Mouse (Mus musculus) splenic B cell, adult 2 months (primary cell): ENCODE data around the gene Il1rl2.
A peak's percentile ranks its signal among the peaks of the same experiment; 100 is the strongest.

Experiments used
- DNase-seq: peaks from one replicate; pipeline ENCODE4 v3.0.0-alpha.2; 2011; ENCODE audit warnings: low read depth, low spot score
- H3K27me3 ChIP-seq: 2 replicates; pipeline ENCODE4 v1.6.1; 2012; ENCODE audit warnings: mild to moderate bottlenecking, low read length, moderate library complexity, mixed read lengths; ENCODE audit not compliant: control insufficient read depth, poor library complexity, insufficient read depth, severe bottlenecking
- H3K36me3 ChIP-seq: 2 replicates; pipeline ENCODE4 v1.6.1; 2012; ENCODE audit warnings: mild to moderate bottlenecking, low read length, moderate library complexity, mixed read lengths; ENCODE audit not compliant: control insufficient read depth, poor library complexity, insufficient read depth, severe bottlenecking

Il1rl2 gene

GRCm38 (mm10) chr1:40352904-40353286, 28.5 kb downstream of the Il1rl2 start:
- DNase-seq: no peak
- H3K36me3 ChIP-seq: no peaks in the 10 kb centered on the region
- H3K27me3 ChIP-seq: no peaks in the 10 kb centered on the region; the same call in 1 of the 2 replicates

DNA sequence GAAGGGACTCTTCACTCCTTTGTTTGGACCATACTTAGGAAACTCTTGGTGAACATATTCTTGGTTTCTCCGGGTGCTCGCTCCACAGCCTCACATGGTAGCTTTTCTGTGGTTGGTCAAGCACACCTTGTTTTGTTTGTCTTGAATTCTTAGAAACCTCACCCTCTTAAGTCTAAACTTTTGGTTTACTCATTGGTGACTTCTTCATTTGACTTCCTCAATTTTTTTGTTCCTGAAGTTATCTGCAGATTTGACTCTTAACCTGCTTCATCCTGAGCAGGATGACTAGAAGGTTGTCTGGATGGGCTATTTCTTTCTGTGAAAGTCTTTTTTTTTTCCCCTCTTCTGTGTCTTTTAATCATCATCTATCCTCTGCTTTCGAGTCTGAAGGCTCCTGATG, 30.3 kb downstream of the Il1rl2 start:
- DNase-seq: peak; percentile 4
- H3K27me3 ChIP-seq: no peaks in the 10 kb centered on the region; the same call in 1 of the 2 replicates
- no peaks in the 10 kb centered on the region for H3K36me3 ChIP-seq

- DNase-seq: no peak
- no peaks in the 10 kb centered on the region; the same call in 1 of the 2 replicates for H3K27me3 ChIP-seq
These were observed 31.0 kb downstream of the Il1rl2 start for GRCm38 (mm10) chr1:40355431-40355843.

DNA sequence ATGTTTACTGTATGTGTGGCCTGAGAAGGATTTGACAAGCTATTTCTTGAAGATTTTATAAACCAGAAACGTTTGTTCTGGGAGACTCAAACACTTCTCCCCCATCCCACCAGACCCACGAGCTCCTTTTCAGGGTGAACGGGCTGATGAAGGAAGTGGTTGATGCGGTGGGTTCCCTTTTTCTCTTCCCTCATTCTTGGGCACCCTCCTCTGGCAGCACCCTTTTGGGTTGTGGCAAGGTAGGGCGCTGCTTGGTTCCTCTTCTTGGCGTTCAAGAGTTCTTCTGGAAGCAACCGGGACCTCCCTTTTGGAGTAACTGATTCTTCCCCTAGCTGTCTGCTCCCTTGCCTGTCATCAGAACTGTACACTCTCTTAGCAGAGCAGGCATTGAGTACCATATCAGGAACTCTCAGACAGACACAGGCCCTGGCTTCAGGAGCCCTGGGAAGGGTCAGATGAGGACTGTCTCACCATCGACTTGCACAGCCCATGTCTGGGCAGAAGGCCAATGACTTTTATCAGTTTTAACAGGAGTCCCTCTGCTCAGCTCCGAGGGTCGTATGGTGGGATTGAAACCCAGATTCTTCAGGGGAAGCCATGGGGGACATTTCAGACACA, 31.6 kb downstream of the Il1rl2 start:
- no peaks in the 10 kb centered on the region; the same call in 1 of the 2 replicates for H3K27me3 ChIP-seq
- peak; percentile 40 for DNase-seq

More at GRCm38 (mm10) chr1:40355431-40355843, 31.0 kb downstream of the Il1rl2 start:
- H3K36me3 ChIP-seq: no peaks in the 10 kb centered on the region

GRCm38 (mm10) chr1:40357921-40358320, 33.5 kb downstream of the Il1rl2 start:
- no peaks in the 10 kb centered on the region; the same call in 1 of the 2 replicates for H3K27me3 ChIP-seq
- no peaks in the 10 kb centered on the region for H3K36me3 ChIP-seq
- DNase-seq: no peak

More for the DNA sequence above, 31.6 kb downstream of the Il1rl2 start:
- no peaks in the 10 kb centered on the region for H3K36me3 ChIP-seq

- no peak for DNase-seq
- Histone ChIP-seq H3K27me3 (no peaks in the 10 kb centered on the region; the same call in 1 of the 2 replicates), H3K36me3 (no peaks in the 10 kb centered on the region)
These were observed 33.9 kb downstream of the Il1rl2 start for GRCm38 (mm10) chr1:40358351-40358750.

DNA sequence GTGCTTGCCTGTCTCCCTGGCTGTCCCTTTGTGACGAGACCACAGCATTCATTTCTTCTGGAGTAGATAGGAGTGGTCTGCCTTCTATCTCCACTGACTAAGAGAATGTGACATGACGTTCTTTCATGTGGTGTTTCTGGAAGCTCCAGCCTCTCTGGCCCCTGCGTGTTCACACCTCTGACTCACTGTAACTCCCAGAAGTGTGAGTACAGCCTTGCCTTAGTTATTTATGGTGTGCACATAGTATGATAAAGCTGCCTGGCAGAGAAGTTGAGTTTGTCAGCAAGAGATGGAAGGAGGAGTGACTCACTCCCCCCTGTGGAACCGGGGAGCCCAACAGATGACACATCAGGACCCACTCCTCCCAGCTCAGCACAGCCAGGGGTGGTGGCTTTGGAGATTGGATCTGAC, 34.4 kb downstream of the Il1rl2 start:
- Histone ChIP-seq H3K27me3 (no peaks in the 10 kb centered on the region; the same call in 1 of the 2 replicates), H3K36me3 (no peaks in the 10 kb centered on the region)
- no peak for DNase-seq

DNA sequence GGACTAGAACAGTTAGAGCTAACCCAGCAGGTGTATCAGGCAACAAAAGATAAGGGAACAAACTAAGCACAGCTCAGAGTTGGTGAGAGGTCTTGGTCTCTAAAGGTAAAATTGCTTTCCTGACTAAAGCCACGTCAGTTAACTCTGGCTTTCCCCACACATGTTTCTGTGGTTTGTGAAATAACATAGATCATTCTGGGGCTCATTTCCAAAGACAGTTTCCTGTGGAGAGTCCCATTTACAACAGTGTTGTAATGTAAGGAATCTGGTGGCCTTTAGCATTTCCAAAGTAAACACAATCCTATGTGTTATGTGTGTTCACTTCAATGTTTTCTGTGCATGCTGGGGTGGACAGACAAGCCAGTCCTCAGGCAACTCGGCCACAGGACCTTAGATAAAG, 35.3 kb downstream of the Il1rl2 start:
- no peaks in the 10 kb centered on the region for H3K27me3 ChIP-seq
- DNase-seq: no peak
- no peaks in the 10 kb centered on the region for H3K36me3 ChIP-seq

DNA sequence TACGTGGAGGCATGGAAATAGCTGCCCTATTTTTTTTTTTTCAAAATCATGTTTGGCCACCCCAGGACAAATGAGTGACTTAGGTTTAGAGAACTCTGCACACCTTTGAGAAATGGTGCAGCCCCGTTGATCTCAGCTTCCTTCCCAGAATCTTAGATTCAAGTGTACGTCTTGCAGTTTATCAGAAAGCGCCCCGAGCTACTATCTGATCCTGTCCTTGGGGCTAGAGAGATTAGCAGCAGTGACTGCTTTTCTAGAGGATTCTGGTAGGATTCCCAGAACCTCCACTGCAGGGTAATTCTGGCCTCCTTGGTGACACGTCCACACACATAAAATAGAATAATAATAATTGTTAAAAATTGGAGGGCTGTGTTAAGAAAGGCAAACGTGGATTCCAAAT, 36.6 kb downstream of the Il1rl2 start:
- H3K27me3 ChIP-seq: no peaks in the 10 kb centered on the region
- H3K36me3 ChIP-seq: no peaks in the 10 kb centered on the region
- DNase-seq: no peak

GRCm38 (mm10) chr1:40361596-40361995, 37.2 kb downstream of the Il1rl2 start:
- Histone ChIP-seq H3K27me3 (no peaks in the 10 kb centered on the region), H3K36me3 (no peaks in the 10 kb centered on the region)
- DNase-seq: no peak

GRCm38 (mm10) chr1:40362784-40363183, 38.4 kb downstream of the Il1rl2 start:
- Histone ChIP-seq H3K36me3 (no peaks in the 10 kb centered on the region), H3K27me3 (no peaks in the 10 kb centered on the region)
- no peak for DNase-seq

DNA sequence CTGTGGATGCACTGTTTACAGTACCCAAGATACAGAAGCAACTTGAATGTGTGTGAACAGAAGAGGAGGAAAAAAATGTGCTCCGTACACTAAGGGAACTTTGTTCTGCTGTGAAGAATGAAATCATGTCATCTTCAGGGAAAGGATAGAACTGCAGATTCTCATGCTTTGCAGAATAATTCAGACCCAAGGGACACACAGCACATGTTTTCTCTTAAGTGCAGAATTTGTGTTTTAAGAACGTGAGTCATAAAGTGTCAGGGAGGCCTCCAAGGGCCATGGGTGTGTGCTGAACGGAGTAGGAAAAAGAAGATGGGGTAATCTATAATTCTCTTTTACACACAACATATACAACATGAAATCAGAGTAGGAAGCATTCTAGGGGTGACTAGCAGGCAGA, 48.5 kb downstream of the Il1rl2 start:
- H3K27me3 ChIP-seq: no peaks in the 10 kb centered on the region
- no peak for DNase-seq
- H3K36me3 ChIP-seq: no peaks in the 10 kb centered on the region

- Histone ChIP-seq H3K27me3 (no peaks in the 10 kb centered on the region), H3K36me3 (no peaks in the 10 kb centered on the region)
- no peak for DNase-seq
These were observed 50.7 kb downstream of the Il1rl2 start for GRCm38 (mm10) chr1:40375148-40375547.

DNA sequence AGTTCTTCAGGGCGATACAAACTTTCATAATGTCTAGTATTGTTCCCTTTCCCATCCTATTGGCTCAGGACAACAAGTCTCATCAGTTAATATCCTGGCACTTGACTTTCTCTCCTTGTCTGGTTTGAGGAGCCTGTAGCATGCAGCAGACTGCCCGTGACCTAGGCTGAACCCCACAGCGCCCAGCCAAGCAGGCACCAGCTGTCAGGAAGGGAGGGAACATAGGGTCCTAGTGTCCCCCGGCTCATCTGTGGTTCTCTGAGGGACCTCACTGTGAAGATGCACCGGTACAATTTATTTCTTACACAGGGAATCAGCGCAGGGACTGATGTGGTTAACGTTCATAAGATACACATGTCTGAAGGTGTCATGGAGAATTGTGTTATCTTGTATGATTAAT, 52.3 kb downstream of the Il1rl2 start:
- DNase-seq: no peak
- H3K36me3 ChIP-seq: no peaks in the 10 kb centered on the region
- no peaks in the 10 kb centered on the region for H3K27me3 ChIP-seq

DNA sequence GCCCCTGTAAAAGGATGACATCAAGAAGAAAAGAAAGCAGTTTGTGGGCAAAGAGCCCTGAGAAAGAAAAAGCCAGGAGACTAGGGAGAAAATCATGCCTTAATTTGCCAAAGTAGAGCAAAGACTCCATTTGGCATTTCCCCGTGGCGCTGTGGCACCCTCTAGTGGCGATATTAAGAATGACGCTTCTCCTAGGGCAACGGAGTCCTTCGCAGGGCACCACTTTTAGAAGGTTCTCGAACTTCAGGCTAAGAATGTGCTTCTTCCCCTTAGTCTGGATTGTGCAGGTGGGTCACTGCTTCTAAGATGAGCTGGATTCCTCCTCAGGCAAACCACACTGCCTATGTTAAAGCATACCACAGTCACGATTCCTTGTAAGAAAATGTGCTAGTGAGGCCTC, 54.4 kb downstream of the Il1rl2 start:
- H3K36me3 ChIP-seq: no peaks in the 10 kb centered on the region
- H3K27me3 ChIP-seq: no peaks in the 10 kb centered on the region
- peak; percentile 76 for DNase-seq

- H3K27me3 ChIP-seq: no peaks in the 10 kb centered on the region
- peak; percentile 62 for DNase-seq
- H3K36me3 ChIP-seq: no peaks in the 10 kb centered on the region
These were observed 55.7 kb downstream of the Il1rl2 start for GRCm38 (mm10) chr1:40380111-40380510.
